Mouse (Mus musculus) limb, embryonic 10.5 days (tissue): ENCODE measurements around the gene Tubgcp2. TPM values are rescaled to one million over a fixed set of nuclear protein-coding genes. Genes with fewer than 3 reads are reported as not detected.
A peak's percentile ranks its signal among the peaks of the same experiment; 100 is the strongest.

ENCODE experiments used
- DNase-seq: peaks from one replicate; pipeline ENCODE4 v3.0.0-alpha.2; 2017; ENCODE audit warnings: low spot score
- H3K27ac ChIP-seq: fragments of 300-500 bp; sonication (generic); 2 replicates; pipeline ENCODE4 v1.5.1; 2016; ENCODE audit warnings: mild to moderate bottlenecking
- H3K27me3 ChIP-seq: fragments of 300-500 bp; sonication (generic); 2 replicates; pipeline ENCODE4 v1.6.1; 2016; ENCODE audit warnings: low read depth, mild to moderate bottlenecking; ENCODE audit not compliant: poor library complexity, severe bottlenecking
- H3K36me3 ChIP-seq: fragments of 300-500 bp; sonication (generic); 2 replicates; pipeline ENCODE4 v1.6.1; 2016; ENCODE audit warnings: mild to moderate bottlenecking, moderate library complexity
- H3K4me1 ChIP-seq: fragments of 300-500 bp; sonication (generic); 2 replicates; pipeline ENCODE4 v1.6.1; 2016
- H3K4me3 ChIP-seq: fragments of 300-500 bp; sonication (generic); 2 replicates; pipeline ENCODE4 v1.5.1; 2016; ENCODE audit warnings: mild to moderate bottlenecking, moderate library complexity
- H3K9me3 ChIP-seq: fragments of 300-500 bp; sonication (generic); replicated peaks from 2 replicates; pipeline ENCODE4 v1.6.1; 2016; ENCODE audit warnings: mild to moderate bottlenecking
- WGBS: fragments of 180-500 bp; shearing (Covaris S2); methylation state at CpG from one replicate; pipeline ENCODE4 v1.1.7; 2016; 5-methylcytosine and 5-hydroxymethylcytosine counted together
- polyA plus RNA-seq: library from polyadenylated mRNA; unstranded; fragments of >200 nt; fragmentation: Nextera tagmentation; extraction: Ambion mirVana; gene quantifications from 2 replicates; pipeline ENCODE4 v1.2.1, GENCODE M21; 2016

Tubgcp2 gene
- polyA plus RNA-seq, 1 experiment from 2014 or later: 87.8 TPM

GRCm38 (mm10) chr7:140033386-140033785 is 3.1 kb downstream of the Tubgcp2 start:
- Histone ChIP-seq H3K4me3 (no peak overlapping the region), H3K36me3 (peaks cover 63% of the 10 kb centered on the region), H3K4me1 (peaks cover 25% of the 10 kb centered on the region), H3K9me3 (no peaks in the 10 kb centered on the region), H3K27me3 (no peaks in the 10 kb centered on the region), H3K27ac (no peak overlapping the region)
- no peak for DNase-seq
- 96% methylated on average over 9 of the region's 9 CpGs for WGBS

GRCm38 (mm10) chr7:140032366-140032765 is 4.1 kb downstream of the Tubgcp2 start:
- H3K4me3 ChIP-seq: no peak overlapping the region
- peaks cover 67% of the 10 kb centered on the region for H3K36me3 ChIP-seq
- DNase-seq: no peak
- no peak overlapping the region for H3K27ac ChIP-seq
- H3K27me3 ChIP-seq: no peaks in the 10 kb centered on the region
- H3K9me3 ChIP-seq: no peaks in the 10 kb centered on the region; the same call in 1 of the 2 replicates
- 96% methylated on average over 10 of the region's 10 CpGs for WGBS
- H3K4me1 ChIP-seq: peaks cover 22% of the 10 kb centered on the region

DNA sequence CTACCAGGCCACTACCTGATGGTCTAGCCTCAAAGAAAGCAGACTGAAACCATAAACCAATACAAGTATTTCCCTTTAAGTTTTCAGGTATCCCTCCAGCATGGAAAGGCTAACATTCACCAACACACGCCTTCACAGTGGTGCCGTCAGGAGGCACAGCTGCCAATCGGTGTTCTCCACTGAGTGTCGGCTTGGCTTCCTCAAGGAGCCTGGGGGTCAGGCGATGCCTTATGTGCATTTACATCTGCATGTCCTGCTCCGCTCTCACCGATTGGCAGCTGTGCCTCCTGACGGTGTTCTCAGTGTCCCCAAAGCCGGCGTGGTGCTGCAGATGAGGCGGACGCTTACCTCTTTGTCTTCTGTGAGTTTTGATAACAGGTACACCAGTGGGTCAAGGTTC is 4.7 kb downstream of the Tubgcp2 start:
- 96% methylated on average over 12 of the region's 12 CpGs for WGBS
- Histone ChIP-seq H3K9me3 (no peaks in the 10 kb centered on the region; the same call in 1 of the 2 replicates), H3K4me3 (no peak overlapping the region), H3K4me1 (peaks cover 16% of the 10 kb centered on the region), H3K27ac (no peak overlapping the region), H3K36me3 (peaks cover 67% of the 10 kb centered on the region), H3K27me3 (no peaks in the 10 kb centered on the region)
- no peak for DNase-seq

- Histone ChIP-seq H3K27me3 (no peaks in the 10 kb centered on the region), H3K4me3 (no peak overlapping the region), H3K4me1 (no peaks in the 10 kb centered on the region), H3K9me3 (no peaks in the 10 kb centered on the region), H3K27ac (no peak overlapping the region), H3K36me3 (peaks cover 61% of the 10 kb centered on the region)
- 96% methylated on average over 17 of the region's 17 CpGs for WGBS
- DNase-seq: no peak
Measured at GRCm38 (mm10) chr7:140011336-140011735, 25.1 kb downstream of the Tubgcp2 start.

- no peak overlapping the region for H3K4me3 ChIP-seq
- H3K9me3 ChIP-seq: no peaks in the 10 kb centered on the region
- H3K4me1 ChIP-seq: no peaks in the 10 kb centered on the region
- H3K27ac ChIP-seq: no peak overlapping the region
- no peak for DNase-seq
- H3K36me3 ChIP-seq: peaks cover 87% of the 10 kb centered on the region
- H3K27me3 ChIP-seq: no peaks in the 10 kb centered on the region
- 96% methylated on average over 9 of the region's 9 CpGs for WGBS
Measured at GRCm38 (mm10) chr7:140007781-140008180, 28.7 kb downstream of the Tubgcp2 start.

- Histone ChIP-seq H3K4me1 (no peaks in the 10 kb centered on the region), H3K36me3 (peaks cover 92% of the 10 kb centered on the region), H3K9me3 (no peaks in the 10 kb centered on the region), H3K4me3 (no peak overlapping the region), H3K27me3 (no peaks in the 10 kb centered on the region), H3K27ac (no peak overlapping the region)
- WGBS: 92% methylated on average over 9 of the region's 9 CpGs
- no peak for DNase-seq
Measured at GRCm38 (mm10) chr7:140006861-140007611, 29.4 kb downstream of the Tubgcp2 start.

DNA sequence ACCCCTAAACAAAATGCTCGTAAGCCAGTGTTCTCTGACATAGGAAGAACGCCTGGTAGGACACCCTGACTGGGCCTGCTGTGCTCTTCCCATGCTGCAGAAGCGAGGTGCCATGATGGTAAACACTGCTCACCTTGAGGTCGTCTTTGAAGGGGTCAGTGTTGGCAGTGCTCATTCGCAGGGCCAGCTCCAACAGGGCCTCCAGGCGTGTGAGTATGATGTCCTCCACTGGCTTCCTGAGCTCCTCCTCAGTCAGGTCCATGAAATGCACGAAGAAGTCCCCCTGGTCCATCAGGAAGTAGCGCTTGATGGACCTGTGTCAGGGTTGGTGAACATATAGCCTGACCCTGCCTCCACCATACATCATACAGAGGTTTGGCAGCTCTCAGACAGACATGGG is 31.8 kb downstream of the Tubgcp2 start:
- no peak for DNase-seq
- WGBS: 95% methylated on average over 8 of the region's 8 CpGs
- no peaks in the 10 kb centered on the region for H3K4me1 ChIP-seq
- H3K27me3 ChIP-seq: no peaks in the 10 kb centered on the region
- H3K9me3 ChIP-seq: no peaks in the 10 kb centered on the region
- peaks cover 94% of the 10 kb centered on the region for H3K36me3 ChIP-seq
- no peak overlapping the region for H3K27ac ChIP-seq
- H3K4me3 ChIP-seq: no peak overlapping the region

- DNase-seq: no peak
- Histone ChIP-seq H3K4me3 (no peak overlapping the region), H3K4me1 (no peaks in the 10 kb centered on the region), H3K36me3 (peaks cover 98% of the 10 kb centered on the region), H3K9me3 (no peaks in the 10 kb centered on the region), H3K27ac (no peak overlapping the region), H3K27me3 (no peaks in the 10 kb centered on the region)
- 74% methylated on average over 12 of the region's 12 CpGs for WGBS
Measured at GRCm38 (mm10) chr7:140001086-140001740, 35.3 kb downstream of the Tubgcp2 start.

DNA sequence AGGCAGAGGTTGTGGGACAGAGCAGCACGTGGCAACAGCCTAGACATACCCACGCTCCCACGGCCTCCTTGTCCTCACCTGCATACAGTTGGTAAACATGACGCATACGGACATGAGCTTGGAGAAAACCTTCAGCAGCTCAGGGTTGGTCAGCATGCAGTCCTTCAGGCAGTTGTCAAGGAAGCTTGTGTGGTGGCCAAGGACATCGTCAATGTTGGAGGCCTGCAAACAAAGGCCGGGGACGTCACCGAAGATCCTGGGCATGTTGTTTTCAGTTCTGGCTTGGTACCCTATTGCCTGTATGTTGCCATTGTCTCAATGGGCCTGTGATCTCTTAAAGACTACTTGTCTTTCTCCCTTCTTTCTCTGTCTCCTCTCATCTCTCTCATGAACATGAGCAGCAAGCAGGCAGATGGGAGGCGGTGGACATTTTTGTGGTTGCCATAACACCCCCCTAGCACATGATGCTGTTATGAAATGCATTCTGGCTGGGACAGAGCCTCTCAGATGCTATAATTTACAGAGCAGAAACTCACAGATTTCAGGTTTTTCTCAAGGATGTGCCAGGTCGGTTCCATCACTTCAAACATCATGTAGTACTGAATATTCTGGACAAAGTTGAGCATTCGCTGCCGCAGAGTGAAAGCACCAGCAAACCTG is 37.6 kb downstream of the Tubgcp2 start:
- Histone ChIP-seq H3K27me3 (no peaks in the 10 kb centered on the region), H3K4me1 (no peaks in the 10 kb centered on the region), H3K4me3 (no peak overlapping the region), H3K9me3 (no peaks in the 10 kb centered on the region), H3K27ac (no peak overlapping the region), H3K36me3 (peaks cover 94% of the 10 kb centered on the region)
- 96% methylated on average over 13 of the region's 13 CpGs for WGBS
- no peak for DNase-seq

- DNase-seq: peak; percentile 71
- WGBS: 30% methylated on average over 3 of the region's 3 CpGs
- Histone ChIP-seq H3K9me3 (no peaks in the 10 kb centered on the region), H3K36me3 (peaks cover 54% of the 10 kb centered on the region), H3K4me1 (0 out of 2 replicates have a peak, but pooled peaks cover 4% of the 10 kb centered on the region), H3K27ac (no peak overlapping the region), H3K4me3 (no peak overlapping the region), H3K27me3 (no peaks in the 10 kb centered on the region)
Measured at GRCm38 (mm10) chr7:139994676-139995075, 41.8 kb downstream of the Tubgcp2 start.

DNA sequence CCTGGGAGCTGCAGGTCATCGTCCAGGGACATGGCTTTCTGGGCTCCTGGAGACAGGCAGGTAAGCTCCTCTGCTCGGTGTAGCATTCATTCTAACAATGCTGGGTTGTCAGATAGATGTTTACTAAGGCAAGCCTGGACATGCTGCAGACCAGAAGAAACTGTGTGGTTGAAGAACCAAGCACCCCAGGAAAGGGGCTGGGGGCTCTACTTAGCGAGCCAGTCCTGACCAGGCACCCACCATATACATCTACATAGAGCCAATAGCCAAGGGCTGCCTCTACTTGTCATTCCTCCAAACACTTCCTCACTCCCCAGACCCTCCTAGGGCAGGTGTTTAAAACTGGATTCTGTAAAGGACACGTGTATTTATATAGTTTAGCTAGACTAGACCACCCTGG is 42.3 kb downstream of the Tubgcp2 start:
- DNase-seq: no peak
- 75% methylated on average over 4 of the region's 4 CpGs for WGBS
- Histone ChIP-seq H3K27me3 (no peaks in the 10 kb centered on the region), H3K4me1 (0 out of 2 replicates have a peak, but pooled peaks cover 4% of the 10 kb centered on the region), H3K27ac (no peak overlapping the region), H3K9me3 (no peaks in the 10 kb centered on the region), H3K4me3 (no peak overlapping the region), H3K36me3 (peaks cover 50% of the 10 kb centered on the region)

DNA sequence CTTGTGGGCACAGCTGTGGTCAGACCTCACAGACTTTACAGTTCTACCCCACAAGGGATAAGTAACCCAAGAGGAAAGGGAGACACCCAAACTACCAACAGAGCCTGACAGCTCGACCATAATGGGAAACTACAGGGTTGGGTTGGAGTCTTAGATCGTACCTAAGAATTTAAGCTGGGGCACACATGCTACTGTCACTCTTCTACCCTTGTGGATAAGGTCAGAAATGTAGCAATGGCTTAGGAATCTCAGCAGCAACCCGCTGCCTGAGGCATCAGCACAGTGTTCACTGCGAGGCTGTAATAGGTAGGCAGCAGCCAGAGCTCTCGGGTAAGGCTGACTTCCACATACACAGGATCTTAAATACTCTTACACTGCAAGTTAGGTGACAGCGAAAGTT is 42.9 kb downstream of the Tubgcp2 start:
- Histone ChIP-seq H3K27me3 (no peaks in the 10 kb centered on the region), H3K9me3 (no peaks in the 10 kb centered on the region), H3K27ac (no peak overlapping the region), H3K36me3 (peaks cover 43% of the 10 kb centered on the region), H3K4me1 (0 out of 2 replicates have a peak, but pooled peaks cover 4% of the 10 kb centered on the region), H3K4me3 (no peak overlapping the region)
- DNase-seq: no peak
- WGBS: 92% methylated on average over 6 of the region's 6 CpGs

DNA sequence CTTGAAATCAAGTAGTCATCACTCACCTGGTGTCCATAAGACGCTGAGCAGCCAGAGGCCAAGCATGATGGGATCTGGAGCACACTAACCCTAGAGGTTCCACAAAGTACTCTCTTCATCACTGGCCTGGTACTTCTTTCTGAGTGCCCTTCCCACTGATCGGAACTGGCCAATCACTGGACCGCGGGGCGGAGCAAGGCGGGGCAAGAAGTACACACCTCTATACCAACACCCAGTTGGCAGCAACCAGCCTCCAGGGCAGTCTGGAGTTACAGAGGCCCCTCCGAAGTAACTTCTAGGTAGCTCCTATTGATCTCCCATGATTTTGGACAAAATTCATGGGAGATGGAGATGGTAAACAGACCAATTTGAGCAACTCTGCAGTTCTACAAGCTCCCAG is 44.1 kb downstream of the Tubgcp2 start, which contains the start of gene Adam8:
Gene Adam8 (minus strand): TSS at position 157 of the 400 bp plus-strand sequence.
- Histone ChIP-seq H3K36me3 (peaks cover 32% of the 10 kb centered on the region), H3K27me3 (no peaks in the 10 kb centered on the region), H3K4me1 (0 out of 2 replicates have a peak, but pooled peaks cover 4% of the 10 kb centered on the region), H3K9me3 (no peaks in the 10 kb centered on the region), H3K27ac (no peak within 1 kb of the TSS), H3K4me3 (no peak within 1 kb of the TSS)
- WGBS: 21% methylated on average over 7 of the region's 7 CpGs
- DNase-seq: no peak
